Mouse (Mus musculus): ENCODE measurements around the gene Flvcr2.

Gene Flvcr2

DNA sequence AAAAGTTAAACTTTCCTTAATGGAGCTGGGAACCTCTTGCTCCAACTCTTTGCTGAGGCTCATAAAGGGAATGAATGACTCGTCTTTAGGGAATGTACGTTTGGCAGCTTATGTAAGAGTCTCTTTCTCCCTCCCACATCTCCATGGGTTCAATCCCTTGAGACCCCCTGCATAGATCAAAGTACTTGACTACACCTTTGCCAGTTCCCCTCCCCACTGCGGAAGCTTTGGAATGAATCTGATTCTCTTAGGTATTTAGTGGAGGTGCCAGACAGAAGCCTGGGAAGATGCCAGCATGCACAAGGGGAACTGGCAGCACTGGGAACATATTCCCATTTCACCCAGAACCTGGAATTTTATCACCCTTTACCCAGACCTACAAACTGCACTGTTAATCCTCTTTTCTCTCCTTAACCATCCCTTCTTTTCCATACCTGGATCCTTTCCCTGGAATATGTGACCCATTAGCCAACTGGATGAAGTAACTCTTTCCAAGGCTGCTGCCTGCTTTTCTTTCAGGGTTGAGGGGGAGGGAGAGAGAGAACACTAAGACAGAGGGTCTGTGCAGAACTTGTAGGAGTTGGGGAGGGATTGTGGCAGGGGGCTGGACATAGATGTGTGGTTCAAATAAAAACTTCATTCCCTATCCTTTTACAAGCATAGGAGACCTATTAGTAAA, 113.3 kb downstream of the Flvcr2 start:
- DNase-seq (ENCODE audit: low read depth, low spot score) = no peak

DNA sequence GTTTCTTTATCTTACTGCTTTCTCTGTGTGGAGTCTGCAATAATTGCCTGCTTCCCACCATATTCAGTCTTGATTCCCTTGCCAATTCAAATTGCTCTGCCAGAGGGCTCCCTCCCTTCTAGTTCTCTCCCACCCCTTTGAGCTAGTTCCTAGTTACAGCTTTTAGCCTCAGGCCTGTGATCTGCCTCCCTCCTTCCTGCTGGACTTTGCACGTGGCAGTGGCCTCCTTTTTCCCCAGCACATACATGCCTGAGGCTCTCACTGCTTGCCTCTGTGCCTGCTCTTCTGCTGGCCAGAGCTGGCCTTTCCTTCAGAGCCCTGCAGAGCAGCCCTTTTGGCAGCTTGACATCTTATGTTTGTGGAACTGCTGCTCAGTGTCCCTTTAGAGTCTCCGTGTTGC, 116.2 kb downstream of the Flvcr2 start:
- DNase-seq (ENCODE audit: low read depth, low spot score) = no peak

Measured in A20 (cell line).